Mouse (Mus musculus) heart, postnatal 25 days (tissue): Measurements from ENCODE around the gene Lix1l. TPM values are rescaled to one million over a fixed set of nuclear protein-coding genes. Genes with fewer than 3 reads are reported as not detected.
"Not testable (repeated sequence)": the region's sequence is repeated elsewhere in the genome, so short reads cannot be mapped to it uniquely, and the experiment has no call there.

ENCODE experiments used
- DNase-seq: peaks from one replicate; pipeline ENCODE4 v3.0.0; 2022; ENCODE audit warnings: low spot score
- intact Hi-C: fragments of 180-260 bp; cut with DNase I; formaldehyde crosslinking; loops from one replicate; pipeline ENCODE4 v1.15.1; 2025
- total RNA-seq, 2 experiments: library from RNA; stranded (reverse); gene quantifications; 2 replicates each; pipeline ENCODE4 v1.2.3; 2021

Lix1l gene
- total RNA-seq, 2 experiments from 2014 or later = 25.4 to 27.2 TPM

- not testable (repeated sequence) for DNase-seq
- intact Hi-C loops = loop anchor here (5.0 kb wide), 1 partner anchor 41 kb away; the partner anchor contains the start of gene Nudt17
These were observed 64.9 kb downstream of the Lix1l start for GRCm38 (mm10) chr3:96665732-96666363.

- DNase-seq = no peak
- intact Hi-C loops = loop anchor here (5.0 kb wide), 1 partner anchor 40 kb away; the partner anchor contains the start of gene Nudt17
These were observed 66.0 kb downstream of the Lix1l start for GRCm38 (mm10) chr3:96666916-96667315.

DNA sequence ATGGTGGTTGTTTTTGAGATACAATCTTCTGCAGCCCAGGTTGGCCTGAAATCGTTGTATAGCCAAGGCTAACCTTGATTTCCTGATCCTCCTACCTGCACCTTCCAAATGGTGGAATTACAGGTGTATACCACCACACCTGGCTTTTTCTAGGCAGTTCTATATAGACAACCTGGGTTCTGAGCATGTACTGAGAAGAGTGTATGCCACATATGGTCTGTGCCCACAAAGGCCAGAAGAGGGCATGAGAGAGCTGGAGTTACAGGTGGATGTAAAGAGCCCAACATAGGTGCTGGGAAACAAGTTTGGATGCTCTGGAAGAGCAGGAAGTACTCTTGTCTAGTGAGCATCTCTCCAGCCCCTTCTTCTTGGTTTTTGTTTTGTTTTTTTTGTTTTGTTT, 66.4 kb downstream of the Lix1l start:
- no peak for DNase-seq

GRCm38 (mm10) chr3:96668424-96669067, 67.6 kb downstream of the Lix1l start:
- intact Hi-C loops = loop anchor here (5.0 kb wide), 1 partner anchor 39 kb away; the partner anchor contains the start of gene Nudt17
- no peak for DNase-seq

More for the DNA sequence above, 66.4 kb downstream of the Lix1l start:
- intact Hi-C loops = loop anchor here (5.0 kb wide), 1 partner anchor 40 kb away; the partner anchor contains the start of gene Nudt17

DNA sequence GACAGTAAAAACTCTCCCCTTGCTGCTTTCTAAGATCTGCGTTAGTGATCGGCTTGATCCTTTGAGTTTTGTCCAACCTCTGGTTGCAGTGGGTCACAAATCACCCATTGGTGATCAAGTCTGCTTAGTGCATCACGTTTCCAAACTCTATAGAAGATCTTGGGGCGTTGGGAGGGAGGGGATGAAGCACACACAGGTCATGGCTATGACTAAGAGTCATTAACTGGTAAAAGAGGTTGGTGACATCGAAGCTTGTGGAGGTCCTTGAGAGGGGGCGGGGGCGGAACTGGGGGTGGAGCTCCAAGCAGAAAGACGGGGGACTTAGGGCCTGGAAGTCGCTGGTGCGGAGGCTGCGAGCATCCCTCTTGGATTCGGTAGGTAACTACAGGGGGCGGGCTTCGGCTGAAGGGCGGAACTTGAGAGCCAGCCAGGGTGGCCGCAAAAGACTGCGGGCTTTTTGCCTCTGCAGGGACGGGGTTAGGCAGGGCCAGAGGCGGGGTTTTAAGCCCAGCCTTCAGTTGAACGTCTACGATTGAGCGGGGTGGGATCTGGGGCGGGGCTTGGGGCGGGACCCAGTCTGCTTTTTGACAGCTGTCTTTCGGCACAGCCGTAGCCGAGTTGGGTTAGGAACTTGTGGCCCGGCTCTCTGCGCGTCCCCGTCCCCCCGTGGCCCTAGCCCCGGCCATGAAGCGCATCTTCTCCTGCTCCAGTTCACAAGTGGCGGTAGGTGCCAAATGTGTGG, 68.9 kb downstream of the Lix1l start, which contains the start of gene Ankrd35:
TSS of gene Ankrd35 (plus strand) at position 405 of the 742 bp plus-strand sequence.
- DNase-seq = peak; percentile 69
- intact Hi-C loops = loop anchor here (2.0 to 5.0 kb wide), 2 partner anchors 23 to 37 kb away; partner anchors contain the start of gene Nudt17

DNA sequence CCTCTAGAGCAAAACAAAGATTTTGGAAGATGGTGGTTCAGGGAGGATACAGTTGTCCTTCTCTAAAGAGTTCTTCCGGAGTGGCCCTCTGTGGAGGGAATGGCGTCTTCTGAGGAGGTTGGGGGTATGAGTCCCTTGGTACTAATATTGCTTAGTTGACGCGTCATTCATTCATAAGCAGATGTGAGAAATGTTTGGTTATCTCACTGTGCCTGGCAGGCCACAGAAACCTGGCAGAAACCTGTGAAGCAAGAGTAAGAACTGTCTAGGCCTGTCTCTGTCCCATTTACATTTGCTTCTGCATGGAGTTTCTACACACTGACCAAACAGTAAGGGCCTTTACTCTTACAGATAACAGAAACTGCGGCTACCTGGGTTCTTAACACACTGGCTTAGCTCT, 70.6 kb downstream of the Lix1l start:
- intact Hi-C loops = loop anchor here (2.0 kb wide), 1 partner anchor 21 kb away; no protein-coding TSS in a partner anchor

DNA sequence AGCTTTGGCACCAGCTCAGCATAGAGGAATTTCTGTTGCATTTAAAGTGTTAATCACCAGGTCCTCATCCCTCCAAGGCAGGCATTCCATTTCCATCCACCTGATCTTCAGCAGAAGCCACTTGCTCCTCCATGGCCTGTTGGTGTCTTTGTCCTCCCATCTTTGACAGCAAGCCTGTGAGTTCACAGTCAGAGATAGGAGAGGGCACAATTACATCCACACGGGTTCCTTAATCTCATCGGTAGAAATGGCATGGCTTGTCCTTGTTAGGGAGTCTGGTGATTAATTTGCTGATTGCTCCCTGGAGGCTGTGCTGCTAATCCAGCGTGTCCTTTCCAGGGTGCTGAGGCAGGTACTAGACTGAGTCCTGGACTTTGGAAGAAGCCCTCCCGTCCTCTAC, 72.6 kb downstream of the Lix1l start:
- DNase-seq = no peak
- intact Hi-C loops = no loop called here

More for the DNA sequence above, 70.6 kb downstream of the Lix1l start:
- no peak for DNase-seq

GRCm38 (mm10) chr3:96674442-96674841, 73.5 kb downstream of the Lix1l start:
- no peak for DNase-seq
- intact Hi-C loops = no loop called here

DNA sequence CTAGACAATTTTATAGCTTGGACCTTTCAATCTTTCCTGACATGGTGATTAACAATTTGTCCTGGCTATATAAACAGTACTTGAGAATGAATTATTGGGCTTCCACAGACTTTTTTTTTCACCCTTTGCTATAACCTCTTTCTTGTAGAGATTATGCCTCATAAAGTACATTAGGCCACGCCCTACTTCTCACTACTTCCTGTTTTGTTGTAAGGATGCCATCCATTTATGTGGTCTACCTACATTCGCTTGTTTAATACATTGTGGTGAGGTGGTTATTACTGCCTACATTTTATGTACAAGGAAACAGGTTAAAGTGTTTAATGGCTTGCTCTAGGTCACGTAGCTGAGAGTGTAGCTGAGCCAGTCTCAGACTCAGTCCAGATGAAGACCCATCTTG, 74.2 kb downstream of the Lix1l start:
- intact Hi-C loops = no loop called here

DNA sequence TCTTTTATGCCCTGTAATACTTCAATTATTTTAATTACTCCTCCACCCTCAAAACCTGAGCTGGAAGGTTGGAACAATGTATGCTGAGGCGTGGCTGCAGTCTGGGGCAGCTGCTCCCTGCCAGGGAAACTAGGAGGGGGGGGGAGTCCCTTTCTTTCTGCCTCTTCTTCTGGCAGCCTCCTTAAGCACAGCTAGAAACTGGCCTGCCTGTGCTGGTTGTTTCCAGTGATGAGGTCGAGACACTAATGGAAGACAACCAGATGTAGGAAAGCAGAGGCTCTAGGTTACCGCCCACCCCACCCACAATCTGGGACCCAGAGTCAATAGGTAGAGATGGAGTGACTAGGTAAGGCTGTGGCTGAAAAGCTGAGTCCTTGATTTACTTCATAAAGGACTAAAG, 74.7 kb downstream of the Lix1l start:
- DNase-seq = no peak
- intact Hi-C loops = no loop called here

More for the DNA sequence above, 74.2 kb downstream of the Lix1l start:
- no peak for DNase-seq

Other genes with a start within 250 kb of the Lix1l start
- gene BC107364, start 148.8 kb upstream of the Lix1l start, total RNA-seq = not detected
- gene Hfe2, start 76.0 kb upstream of the Lix1l start, total RNA-seq = 100 to 1,000 TPM; 266 to 290 TPM
- 100 to 1,000 TPM; 341 to 607 TPM for gene Txnip, start 43.2 kb upstream of the Lix1l start, total RNA-seq
- 1 to 10 TPM; 1.1 to 2.1 TPM for gene Gm16253, start 24.2 kb upstream of the Lix1l start, total RNA-seq
- 10 to 100 TPM; 25.2 to 25.9 TPM for gene Polr3gl, start 7.0 kb upstream of the Lix1l start, total RNA-seq
- 1 to 10 TPM; 1.9 to 2.4 TPM for gene Ankrd34a, start 4.5 kb upstream of the Lix1l start, total RNA-seq
- gene Rbm8a, start 28.8 kb downstream of the Lix1l start, total RNA-seq = 10 to 100 TPM; 27.9 to 34.1 TPM
- gene Pex11b, start 34.2 kb downstream of the Lix1l start, total RNA-seq = 10 to 100 TPM; 30.2 to 32.6 TPM
- gene Gm42957, start 34.3 kb downstream of the Lix1l start, total RNA-seq = under 1 TPM; 0.14 to 0.16 TPM
- gene Itga10, start 44.4 kb downstream of the Lix1l start, total RNA-seq = 1 to 10 TPM in 1 of 2 experiments, under 1 TPM in 1; 0.84 to 1.0 TPM
- under 1 TPM; 0.60 to 0.95 TPM for gene Ankrd35, start 69.0 kb downstream of the Lix1l start, total RNA-seq
- gene Pias3, start 95.2 kb downstream of the Lix1l start, total RNA-seq = 10 to 100 TPM; 14.0 to 17.5 TPM
- 1 to 10 TPM; 2.3 to 3.2 TPM for gene Nudt17, start 107.4 kb downstream of the Lix1l start, total RNA-seq
- 10 to 100 TPM; 23.1 to 25.2 TPM for gene Polr3c, start 126.5 kb downstream of the Lix1l start, total RNA-seq
- 10 to 100 TPM; 22.8 to 23.3 TPM for gene Rnf115, start 126.5 kb downstream of the Lix1l start, total RNA-seq
- gene Pdzk1, start 228.1 kb downstream of the Lix1l start, total RNA-seq = not detected
- gene Cd160, start 228.2 kb downstream of the Lix1l start, total RNA-seq = not detected